Mouse (Mus musculus): ENCODE data around the gene Trim2. TPM values are rescaled to one million over a fixed set of nuclear protein-coding genes. Genes with fewer than 3 reads are reported as not detected.

Gene Trim2
- total RNA-seq, 2 experiments from 2014 or later: 409 to 447 TPM

GRCm38 (mm10) chr3:84233663-84234415 is 72.8 kb downstream of the Trim2 start:
- no peak for TF ChIP-seq CTCF (conservative IDR thresholded peaks at IDR 0.05)
- DNase-seq (ENCODE audit: low spot score in 2 of 2): no peak
- Histone ChIP-seq H3K4me3 (no peak overlapping the region), H3K27ac (peak overlapping the region; percentile 67)

- no peak overlapping the region for H3K4me3 ChIP-seq
- peak overlapping the region; percentile 57 for H3K27ac ChIP-seq
- DNase-seq (ENCODE audit: low spot score in 2 of 2): no peak
- no peak for TF ChIP-seq CTCF (conservative IDR thresholded peaks at IDR 0.05)
Measured at GRCm38 (mm10) chr3:84232312-84232711, 74.4 kb downstream of the Trim2 start.

- no peak for TF ChIP-seq CTCF (conservative IDR thresholded peaks at IDR 0.05)
- H3K27ac ChIP-seq: peak overlapping the region; percentile 79
- H3K4me3 ChIP-seq: no peak overlapping the region
Measured at GRCm38 (mm10) chr3:84230988-84231387, 75.7 kb downstream of the Trim2 start.

GRCm38 (mm10) chr3:84228911-84229310 is 77.8 kb downstream of the Trim2 start:
- TF ChIP-seq CTCF (conservative IDR thresholded peaks at IDR 0.05): no peak
- H3K27ac ChIP-seq: peak overlapping the region; percentile 79
- DNase-seq (ENCODE audit: low spot score in 2 of 2): no peak
- peak overlapping the region; percentile 53 for H3K4me3 ChIP-seq

More at GRCm38 (mm10) chr3:84230988-84231387, 75.7 kb downstream of the Trim2 start:
- DNase-seq (ENCODE audit: low spot score in 2 of 2): no peak

GRCm38 (mm10) chr3:84228203-84228870 is 78.3 kb downstream of the Trim2 start:
- TF ChIP-seq CTCF (conservative IDR thresholded peaks at IDR 0.05): peak; percentile 27; the same call in 1 of the 2 replicates
- H3K4me3 ChIP-seq: peak overlapping the region; percentile 53
- no peak for DNase-seq (ENCODE audit: low spot score in 2 of 2)
- H3K27ac ChIP-seq: peak overlapping the region; percentile 79

GRCm38 (mm10) chr3:84227628-84228027 is 79.0 kb downstream of the Trim2 start:
- no peak for TF ChIP-seq CTCF (conservative IDR thresholded peaks at IDR 0.05)
- H3K27ac ChIP-seq: peak overlapping the region; percentile 58; the same call in 1 of the 2 replicates
- no peak for DNase-seq (ENCODE audit: low spot score in 2 of 2)
- no peak overlapping the region for H3K4me3 ChIP-seq

GRCm38 (mm10) chr3:84224982-84225381 is 81.7 kb downstream of the Trim2 start:
- no peak for DNase-seq (ENCODE audit: low spot score in 2 of 2)
- Histone ChIP-seq H3K4me3 (no peak overlapping the region), H3K27ac (no peak overlapping the region)
- peak; percentile 70 for TF ChIP-seq CTCF (conservative IDR thresholded peaks at IDR 0.05)

- peak; percentile 75 to 80 for DNase-seq (ENCODE audit: low spot score in 2 of 2)
- peak overlapping the region; percentile 70 for H3K4me3 ChIP-seq
- H3K27ac ChIP-seq: peak overlapping the region; percentile 89
- no peak; the same call in 1 of the 2 replicates for TF ChIP-seq CTCF (conservative IDR thresholded peaks at IDR 0.05)
Measured at GRCm38 (mm10) chr3:84220748-84221147, 85.9 kb downstream of the Trim2 start.

GRCm38 (mm10) chr3:84220326-84220725 is 86.4 kb downstream of the Trim2 start:
- peak overlapping the region; percentile 70 for H3K4me3 ChIP-seq
- DNase-seq (ENCODE audit: low spot score in 2 of 2): no peak
- H3K27ac ChIP-seq: peak overlapping the region; percentile 89
- TF ChIP-seq CTCF (conservative IDR thresholded peaks at IDR 0.05): no peak

- Histone ChIP-seq H3K27ac (peak overlapping the region; percentile 89), H3K4me3 (peak overlapping the region; percentile 70)
- no peak for DNase-seq (ENCODE audit: low spot score in 2 of 2)
- TF ChIP-seq CTCF (conservative IDR thresholded peaks at IDR 0.05): no peak
Measured at GRCm38 (mm10) chr3:84219720-84220273, 86.9 kb downstream of the Trim2 start.

GRCm38 (mm10) chr3:84219166-84219710 is 87.4 kb downstream of the Trim2 start:
- H3K27ac ChIP-seq: peak overlapping the region; percentile 89
- peak overlapping the region; percentile 70 for H3K4me3 ChIP-seq
- TF ChIP-seq CTCF (conservative IDR thresholded peaks at IDR 0.05): peak; percentile 45
- no peak for DNase-seq (ENCODE audit: low spot score in 2 of 2)

GRCm38 (mm10) chr3:84218498-84218897 is 88.2 kb downstream of the Trim2 start:
- H3K27ac ChIP-seq: peak overlapping the region; percentile 89
- no peak for DNase-seq (ENCODE audit: low spot score in 2 of 2)
- peak overlapping the region; percentile 70 for H3K4me3 ChIP-seq
- no peak for TF ChIP-seq CTCF (conservative IDR thresholded peaks at IDR 0.05)

- peak overlapping the region; percentile 70 for H3K4me3 ChIP-seq
- H3K27ac ChIP-seq: peak overlapping the region; percentile 89
- no peak for TF ChIP-seq CTCF (conservative IDR thresholded peaks at IDR 0.05)
- no peak for DNase-seq (ENCODE audit: low spot score in 2 of 2)
Measured at GRCm38 (mm10) chr3:84217961-84218351, 88.7 kb downstream of the Trim2 start.
